Mouse (Mus musculus) right cerebral cortex, postnatal 14 days (tissue): ENCODE measurements around the gene Cdc42bpg.
"Not testable (repeated sequence)": the region's sequence is repeated elsewhere in the genome, so short reads cannot be mapped to it uniquely, and the experiment has no call there.

Experiments used
- DNase-seq: peaks from one replicate; pipeline ENCODE4 v3.0.0; 2022

Cdc42bpg gene

GRCm38 (mm10) chr19:6299450-6300267, 6.6 kb upstream of the Cdc42bpg start:
- DNase-seq: no peak

- DNase-seq: no peak
Measured at GRCm38 (mm10) chr19:6300402-6300841, 5.8 kb upstream of the Cdc42bpg start.

- no peak for DNase-seq
Measured at GRCm38 (mm10) chr19:6302114-6302513, 4.1 kb upstream of the Cdc42bpg start.

GRCm38 (mm10) chr19:6302522-6302921, 3.7 kb upstream of the Cdc42bpg start:
- DNase-seq: peak; percentile 44

GRCm38 (mm10) chr19:6303831-6304230, 2.4 kb upstream of the Cdc42bpg start:
- no peak for DNase-seq

- peak; percentile 82 for DNase-seq
Measured at GRCm38 (mm10) chr19:6304787-6305516, 1.3 kb upstream of the Cdc42bpg start.

- DNase-seq: no peak
Measured at GRCm38 (mm10) chr19:6305517-6306115, 640 bp upstream of the Cdc42bpg start.

GRCm38 (mm10) chr19:6306586-6306985, 330 bp downstream of the Cdc42bpg start:
- peak; percentile 65 for DNase-seq

GRCm38 (mm10) chr19:6307733-6308531, 1.7 kb downstream of the Cdc42bpg start:
- DNase-seq: no peak

- no peak for DNase-seq
Measured at GRCm38 (mm10) chr19:6310181-6310580, 3.9 kb downstream of the Cdc42bpg start.

GRCm38 (mm10) chr19:6311783-6312182, 5.5 kb downstream of the Cdc42bpg start:
- DNase-seq: not testable (repeated sequence)

GRCm38 (mm10) chr19:6313796-6314195, 7.5 kb downstream of the Cdc42bpg start:
- no peak for DNase-seq

- DNase-seq: no peak
Measured at GRCm38 (mm10) chr19:6314513-6314912, 8.3 kb downstream of the Cdc42bpg start.

- DNase-seq: no peak
Measured at GRCm38 (mm10) chr19:6315573-6315972, 9.3 kb downstream of the Cdc42bpg start.

GRCm38 (mm10) chr19:6318145-6318544, 11.9 kb downstream of the Cdc42bpg start:
- no peak for DNase-seq

GRCm38 (mm10) chr19:6321358-6321757, 15.1 kb downstream of the Cdc42bpg start:
- DNase-seq: no peak

GRCm38 (mm10) chr19:6321786-6322621, 15.7 kb downstream of the Cdc42bpg start:
- DNase-seq: no peak

- no peak for DNase-seq
Measured at GRCm38 (mm10) chr19:6324751-6325150, 18.5 kb downstream of the Cdc42bpg start.

- DNase-seq: no peak
Measured at GRCm38 (mm10) chr19:6331178-6331577, 24.9 kb downstream of the Cdc42bpg start.

- DNase-seq: no peak
Measured at GRCm38 (mm10) chr19:6331719-6332516, 25.7 kb downstream of the Cdc42bpg start.
